Mouse (Mus musculus) stomach, postnatal 0 days (tissue): ENCODE results near the gene Pin1.

Source experiments
- CTCF ChIP-seq: IDR thresholded peaks from 2 replicates; pipeline ENCODE4 v1.5.1; 2016; ENCODE audit warnings: antibody characterized with exemption, low read depth, mild to moderate bottlenecking, moderate library complexity
- EP300 ChIP-seq: optimal IDR thresholded peaks from 2 replicates; pipeline ENCODE3; 2016; ENCODE audit warnings: antibody characterized with exemption

GRCm38 (mm10) chr9:20689403-20689802 is 37.5 kb downstream of the Pin1 start:
- TF ChIP-seq CTCF (no peak), EP300 (no peak)
